Mouse (Mus musculus): ENCODE results near the gene Pcif1. TPM values are rescaled to one million over a fixed set of nuclear protein-coding genes. Genes with fewer than 3 reads are reported as not detected.
A peak's percentile ranks its signal among the peaks of the same experiment; 100 is the strongest.
"Not testable (repeated sequence)": the region's sequence is repeated elsewhere in the genome, so short reads cannot be mapped to it uniquely, and the experiment has no call there.

Pcif1 gene
- polyA plus RNA-seq, 1 experiment: 39.1 TPM

DNA sequence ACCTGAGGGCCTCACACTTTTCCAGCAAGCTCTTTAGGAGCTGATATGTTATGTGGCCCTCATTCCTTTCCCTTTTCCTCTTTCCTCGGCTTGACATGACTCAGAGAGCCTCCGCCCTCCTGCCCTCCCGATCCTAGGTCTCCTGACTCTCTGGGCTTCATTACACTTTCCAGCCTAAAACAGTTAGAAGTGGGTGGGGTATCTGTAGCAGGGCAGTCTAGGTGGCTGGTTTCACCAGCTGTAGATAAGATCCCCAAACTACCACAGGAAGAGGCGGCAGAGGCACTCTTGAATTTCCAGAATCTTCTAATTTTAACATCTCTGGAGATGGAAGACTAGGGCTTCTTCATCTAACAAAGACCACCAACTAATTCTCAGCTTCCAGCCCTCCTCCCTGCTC is 14.5 kb upstream of the Pcif1 start:
- 0 out of 2 replicates have a peak, but pooled peaks cover 2% of the 10 kb centered on the region for H3K4me1 ChIP-seq (ENCODE audit: control insufficient read depth, insufficient read depth, low read length)
- no peak overlapping the region for H3K27ac ChIP-seq (ENCODE audit: insufficient read depth, low read length)
- no peak overlapping the region for H3K4me3 ChIP-seq (ENCODE audit: insufficient read depth, low read length)
- TF ChIP-seq POLR2A (IDR thresholded peaks at IDR 0.05; ENCODE audit: extremely low read depth, insufficient read depth, low read length): no peak
- no peak for TF ChIP-seq CTCF (IDR thresholded peaks at IDR 0.05; ENCODE audit: extremely low read depth, insufficient read depth, low read length)

DNA sequence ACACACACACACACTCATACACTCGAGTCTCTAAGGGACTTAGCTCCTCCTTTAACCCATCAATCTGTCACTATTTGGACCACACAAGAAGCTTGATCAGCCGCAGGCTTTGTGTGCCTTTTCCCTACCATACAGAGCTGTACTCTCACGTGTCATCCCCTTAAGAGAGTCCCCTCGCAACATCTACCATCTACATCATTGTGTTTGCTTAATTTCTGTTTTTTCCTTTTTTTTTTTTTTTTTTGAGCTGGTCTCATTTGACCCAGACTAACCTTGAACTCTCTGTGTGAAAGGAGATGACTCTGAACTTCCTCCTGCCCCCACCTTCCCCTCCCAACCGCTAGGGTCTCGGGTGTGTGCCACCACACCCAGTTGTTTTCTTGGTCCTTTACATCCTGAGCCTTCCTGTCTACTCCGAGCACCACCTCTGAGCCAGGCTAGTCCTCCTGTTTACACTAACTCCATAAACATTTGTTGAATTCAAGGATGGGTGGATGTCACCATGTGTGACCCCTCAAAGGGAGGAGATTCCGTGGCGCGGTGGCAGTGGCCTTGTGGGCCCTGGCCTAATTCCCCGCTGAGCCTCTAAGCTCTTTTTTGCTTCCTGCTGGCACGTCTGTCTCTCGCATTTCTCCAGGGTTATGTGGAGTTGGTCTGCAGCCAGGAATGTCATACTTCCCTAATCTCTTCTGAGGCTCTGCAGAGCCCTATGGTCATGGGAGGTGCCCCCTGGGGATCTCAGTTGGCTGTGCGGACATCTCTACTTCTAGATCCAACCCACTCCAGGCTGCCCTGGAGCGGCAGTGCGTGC is 12.2 kb upstream of the Pcif1 start:
- TF ChIP-seq POLR2A (IDR thresholded peaks at IDR 0.05; ENCODE audit: extremely low read depth, insufficient read depth, low read length): no peak
- TF ChIP-seq CTCF (IDR thresholded peaks at IDR 0.05; ENCODE audit: extremely low read depth, insufficient read depth, low read length): no peak
- Histone ChIP-seq H3K4me3 (ENCODE audit: insufficient read depth, low read length) (no peak overlapping the region), H3K4me1 (ENCODE audit: control insufficient read depth, insufficient read depth, low read length) (0 out of 2 replicates have a peak, but pooled peaks cover 2% of the 10 kb centered on the region), H3K27ac (ENCODE audit: insufficient read depth, low read length) (peak overlapping the region; percentile 64)

DNA sequence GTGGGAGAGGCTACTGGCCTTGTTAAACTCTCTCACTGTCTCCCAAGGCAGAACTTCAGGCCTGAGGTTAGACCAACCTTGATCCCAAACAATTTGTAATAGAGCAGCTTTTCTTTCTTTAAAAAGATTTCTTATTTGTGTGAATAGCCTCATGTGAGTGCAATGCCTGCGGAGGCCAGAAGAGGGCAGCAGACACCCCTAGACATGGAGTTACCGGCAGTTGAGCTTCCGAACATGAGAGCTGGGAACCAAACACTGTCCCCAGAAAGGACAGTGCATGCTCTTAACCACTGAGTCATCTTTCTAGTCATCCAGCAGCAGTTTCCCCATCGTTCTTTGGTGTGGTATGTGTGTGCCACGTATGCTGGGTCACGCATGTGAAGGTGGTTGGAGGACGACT is 11.5 kb upstream of the Pcif1 start:
- Histone ChIP-seq H3K27ac (ENCODE audit: insufficient read depth, low read length) (no peak overlapping the region), H3K4me1 (ENCODE audit: control insufficient read depth, insufficient read depth, low read length) (0 out of 2 replicates have a peak, but pooled peaks cover 2% of the 10 kb centered on the region), H3K4me3 (ENCODE audit: insufficient read depth, low read length) (no peak overlapping the region)
- TF ChIP-seq POLR2A (IDR thresholded peaks at IDR 0.05; ENCODE audit: extremely low read depth, insufficient read depth, low read length) (no peak), CTCF (IDR thresholded peaks at IDR 0.05; ENCODE audit: extremely low read depth, insufficient read depth, low read length) (peak; percentile 22; the same call in 1 of the 2 replicates)

GRCm38 (mm10) chr2:164868491-164868890 is 10.6 kb upstream of the Pcif1 start:
- Histone ChIP-seq H3K4me3 (ENCODE audit: insufficient read depth, low read length) (no peak overlapping the region), H3K27ac (ENCODE audit: insufficient read depth, low read length) (no peak overlapping the region), H3K4me1 (ENCODE audit: control insufficient read depth, insufficient read depth, low read length) (0 out of 2 replicates have a peak, but pooled peaks cover 2% of the 10 kb centered on the region)
- TF ChIP-seq CTCF (IDR thresholded peaks at IDR 0.05; ENCODE audit: extremely low read depth, insufficient read depth, low read length) (no peak), POLR2A (IDR thresholded peaks at IDR 0.05; ENCODE audit: extremely low read depth, insufficient read depth, low read length) (no peak)

GRCm38 (mm10) chr2:164871602-164872303 is 7.4 kb upstream of the Pcif1 start:
- H3K4me1 ChIP-seq (ENCODE audit: control insufficient read depth, insufficient read depth, low read length): no peaks in the 10 kb centered on the region
- H3K4me3 ChIP-seq (ENCODE audit: insufficient read depth, low read length): no peak overlapping the region
- no peak overlapping the region for H3K27ac ChIP-seq (ENCODE audit: insufficient read depth, low read length)
- TF ChIP-seq POLR2A (IDR thresholded peaks at IDR 0.05; ENCODE audit: extremely low read depth, insufficient read depth, low read length) (no peak), CTCF (IDR thresholded peaks at IDR 0.05; ENCODE audit: extremely low read depth, insufficient read depth, low read length) (no peak)

DNA sequence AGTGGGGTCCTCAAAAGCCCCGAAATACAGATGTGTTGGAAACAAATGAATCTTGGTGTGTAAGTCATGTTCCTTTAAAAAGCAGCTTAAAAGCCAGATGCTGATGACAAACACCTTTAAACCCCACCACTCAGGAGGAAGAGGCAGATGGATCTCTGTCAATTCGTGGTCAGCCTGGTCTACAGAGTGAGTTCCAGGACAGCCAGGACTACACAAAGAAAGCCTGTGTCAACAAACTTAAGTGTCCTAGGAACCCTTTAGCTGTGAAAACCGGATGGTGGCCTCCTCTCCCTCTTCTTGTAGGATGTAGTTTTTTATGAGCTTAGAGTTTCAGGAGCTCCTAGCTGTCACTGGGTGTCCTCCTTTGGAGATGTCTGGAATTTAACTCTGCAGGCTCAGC is 5.5 kb upstream of the Pcif1 start:
- H3K4me3 ChIP-seq (ENCODE audit: insufficient read depth, low read length): no peak overlapping the region
- H3K27ac ChIP-seq (ENCODE audit: insufficient read depth, low read length): 0 out of 2 replicates have a peak overlapping the region, but pooled peaks have one; percentile 78
- H3K4me1 ChIP-seq (ENCODE audit: control insufficient read depth, insufficient read depth, low read length): no peaks in the 10 kb centered on the region
- TF ChIP-seq CTCF (IDR thresholded peaks at IDR 0.05; ENCODE audit: extremely low read depth, insufficient read depth, low read length) (no peak), POLR2A (IDR thresholded peaks at IDR 0.05; ENCODE audit: extremely low read depth, insufficient read depth, low read length) (no peak)

DNA sequence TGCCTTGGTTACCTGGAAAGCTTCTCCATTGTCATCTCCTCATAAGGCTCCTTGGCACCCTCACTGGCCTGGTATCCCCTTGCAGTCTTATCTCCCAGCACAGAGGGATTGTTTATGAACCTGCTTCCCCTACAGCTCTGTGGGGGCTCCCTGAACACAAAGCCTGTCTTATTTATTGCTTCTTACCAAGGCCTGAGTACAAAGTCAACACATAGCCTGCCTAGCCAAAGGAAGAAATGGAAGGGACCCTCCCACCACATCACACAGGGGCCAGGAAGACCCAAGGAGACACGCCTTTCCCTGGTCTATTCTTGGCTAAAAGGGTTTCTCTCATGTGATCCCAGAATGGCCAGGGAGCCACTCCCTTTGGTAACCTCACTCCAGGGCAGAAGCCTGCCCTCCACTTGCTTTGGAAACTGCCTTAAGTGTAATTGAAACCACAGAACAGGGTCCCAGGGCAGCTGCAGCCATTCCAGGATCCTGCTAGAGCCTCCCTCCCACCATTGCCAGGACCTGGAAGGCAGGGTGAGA is 4.8 kb upstream of the Pcif1 start:
- H3K4me1 ChIP-seq (ENCODE audit: control insufficient read depth, insufficient read depth, low read length): no peaks in the 10 kb centered on the region
- peak overlapping the region; percentile 19; the same call in 1 of the 2 replicates for H3K27ac ChIP-seq (ENCODE audit: insufficient read depth, low read length)
- no peak overlapping the region for H3K4me3 ChIP-seq (ENCODE audit: insufficient read depth, low read length)
- TF ChIP-seq POLR2A (IDR thresholded peaks at IDR 0.05; ENCODE audit: extremely low read depth, insufficient read depth, low read length) (no peak), CTCF (IDR thresholded peaks at IDR 0.05; ENCODE audit: extremely low read depth, insufficient read depth, low read length) (no peak)

- H3K4me1 ChIP-seq (ENCODE audit: control insufficient read depth, insufficient read depth, low read length); H3K27ac ChIP-seq (ENCODE audit: insufficient read depth, low read length); H3K4me3 ChIP-seq (ENCODE audit: insufficient read depth, low read length): not testable (repeated sequence)
These were observed 3.5 kb upstream of the Pcif1 start for GRCm38 (mm10) chr2:164875648-164876047.

DNA sequence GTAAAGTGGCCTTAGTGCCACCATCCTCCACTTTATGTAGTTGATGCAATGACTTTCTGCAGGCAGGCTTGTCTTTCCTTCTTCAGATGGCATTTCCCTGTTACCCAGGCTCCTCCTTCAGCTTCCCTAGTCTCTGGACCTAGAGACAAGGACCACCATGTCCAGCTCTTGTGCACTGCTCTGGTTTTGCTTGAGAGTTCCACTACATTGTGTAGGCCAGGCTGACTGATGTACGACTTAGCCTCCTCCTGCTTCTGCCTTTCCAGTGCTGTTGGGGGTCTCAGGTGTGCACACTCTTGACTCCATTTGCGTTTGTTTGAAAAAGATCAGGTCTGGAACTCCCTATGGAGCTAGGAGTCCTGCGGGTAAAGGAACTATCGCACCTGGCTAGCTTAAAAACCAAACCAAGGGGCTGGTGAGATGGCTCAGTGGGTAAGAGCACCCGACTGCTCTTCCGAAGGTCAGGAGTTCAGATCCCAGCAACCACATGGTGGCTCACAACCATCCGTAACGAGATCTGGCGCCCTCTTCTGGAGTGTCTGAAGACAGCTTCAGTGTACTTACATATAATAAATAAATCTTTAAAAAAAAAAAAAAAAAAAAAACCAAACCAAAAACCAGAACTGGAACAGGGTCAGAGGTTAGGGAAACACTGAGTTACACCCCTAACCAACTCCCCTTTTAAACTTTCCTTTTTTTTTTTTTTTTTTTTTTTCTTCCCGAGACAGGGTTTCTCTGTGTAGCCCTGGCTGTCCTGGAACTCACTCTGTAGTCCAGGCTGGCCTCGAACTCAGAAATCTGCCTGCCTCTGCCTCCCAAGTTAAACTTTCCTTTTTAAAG is 1.5 kb upstream of the Pcif1 start:
- not testable (repeated sequence) for H3K4me3 ChIP-seq (ENCODE audit: insufficient read depth, low read length); H3K27ac ChIP-seq (ENCODE audit: insufficient read depth, low read length); H3K4me1 ChIP-seq (ENCODE audit: control insufficient read depth, insufficient read depth, low read length)
- TF ChIP-seq POLR2A (IDR thresholded peaks at IDR 0.05; ENCODE audit: extremely low read depth, insufficient read depth, low read length): 0 out of 2 replicates have a peak, but pooled peaks have one; percentile 9

Data from cortical plate, adult 2 months (tissue).